Mouse (Mus musculus) thymus, adult 2 months (tissue): ENCODE results near the gene Selp.

Experiments
- CTCF ChIP-seq: fragments of 200-500 bp; IDR thresholded peaks from 2 replicates; pipeline ENCODE4 v1.5.1; 2012; ENCODE audit warnings: mild to moderate bottlenecking, control low read depth, low read length, moderate library complexity, borderline replicate concordance; ENCODE audit not compliant: control insufficient read depth, poor library complexity, insufficient read depth; ENCODE audit errors: extremely low read depth
- POLR2A ChIP-seq: fragments of 200-500 bp; IDR thresholded peaks from 2 replicates; pipeline ENCODE4 v1.6.1; 2012; ENCODE audit warnings: mild to moderate bottlenecking, low read length, control low read depth, moderate library complexity; ENCODE audit not compliant: control insufficient read depth, poor library complexity, insufficient read depth; ENCODE audit errors: extremely low read depth

DNA sequence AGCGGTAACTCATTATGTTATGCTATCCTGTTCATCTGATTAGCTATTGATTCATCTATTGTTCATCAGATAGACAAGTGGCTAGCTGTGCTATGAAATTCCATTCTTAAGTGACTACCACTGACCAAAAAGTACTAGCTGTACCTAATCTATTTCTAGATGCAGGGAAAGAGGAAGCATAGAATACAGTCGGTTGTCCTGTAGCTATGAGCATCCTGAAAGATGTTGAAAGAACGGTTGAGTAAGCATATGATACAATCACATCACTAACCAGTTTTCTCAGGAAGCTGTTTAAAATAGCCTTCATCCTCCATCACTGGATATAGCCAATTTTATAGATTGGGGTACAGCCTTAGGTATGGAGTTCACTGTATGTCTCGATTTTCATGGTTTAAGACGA, 27.2 kb upstream of the Selp start:
- no peak for TF ChIP-seq CTCF
- no peak for TF ChIP-seq POLR2A
